Mouse (Mus musculus) frontal cortex, postnatal 25 days (tissue): ENCODE data around the gene Kpna7.
"Not testable (repeated sequence)": the region's sequence is repeated elsewhere in the genome, so short reads cannot be mapped to it uniquely, and the experiment has no call there.

Source experiments
- DNase-seq, 2 experiments: peaks; one replicate each; pipeline ENCODE4 v3.0.0; 2022; ENCODE audit warnings: low spot score in 2 of 2

Kpna7 gene

DNA sequence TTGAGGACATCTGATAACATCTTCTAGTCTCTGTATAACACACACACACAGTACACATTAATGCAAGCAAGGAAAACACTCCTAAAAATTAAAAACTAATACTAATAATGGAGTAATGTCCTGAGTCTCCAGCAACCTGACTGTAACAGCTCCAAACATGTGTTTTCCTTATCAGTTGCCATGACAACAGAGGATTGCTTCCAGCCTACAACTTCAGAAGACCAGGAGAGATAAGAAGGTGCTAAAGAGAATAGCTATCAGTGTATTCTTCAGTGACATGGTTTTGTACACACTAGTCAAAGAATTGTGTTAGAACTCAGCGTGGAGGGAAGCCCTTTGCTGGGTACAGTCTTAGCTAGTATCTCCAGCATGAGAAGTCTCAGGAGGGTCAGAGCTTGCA is 63.1 kb downstream of the Kpna7 start:
- not testable (repeated sequence) for DNase-seq

DNA sequence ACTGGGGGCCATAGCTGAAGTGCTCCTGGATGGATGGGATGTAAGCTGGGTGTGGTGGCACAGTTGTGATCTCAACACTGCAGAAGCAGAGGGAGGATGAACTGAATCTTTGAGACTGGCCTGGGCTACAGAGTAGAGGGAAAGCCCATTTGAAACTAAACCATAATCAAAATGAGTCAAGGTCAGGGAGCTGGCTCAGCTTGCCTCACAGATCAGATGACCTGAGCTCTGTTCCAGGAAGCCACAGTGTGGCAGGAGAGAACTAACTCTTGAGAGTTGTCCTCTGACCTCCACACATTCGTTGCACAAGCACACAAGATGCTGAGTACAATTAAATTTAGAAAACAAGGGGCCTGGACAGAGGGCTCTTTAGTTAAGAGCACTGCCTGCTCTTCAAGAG is 63.6 kb downstream of the Kpna7 start:
- not testable (repeated sequence) for DNase-seq

DNA sequence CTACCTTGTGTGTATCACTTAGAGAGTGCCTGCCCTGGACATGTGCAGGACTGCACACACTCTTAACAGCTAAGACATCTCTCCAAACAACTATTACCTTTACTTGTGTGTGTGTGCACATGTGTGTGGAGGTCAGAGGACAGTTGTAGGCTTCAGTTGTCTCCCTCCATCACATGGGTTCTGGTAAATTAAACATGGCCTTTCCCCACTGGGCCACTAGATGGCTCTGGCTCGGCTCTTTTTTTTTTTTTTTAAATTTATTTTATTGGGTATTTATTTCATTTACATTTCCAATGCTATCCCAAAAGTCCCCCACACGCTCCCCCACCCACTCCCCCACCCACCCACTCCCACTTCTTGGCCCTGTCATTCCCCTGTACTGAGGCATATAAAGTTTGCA is 67.1 kb downstream of the Kpna7 start:
- not testable (repeated sequence) for DNase-seq

DNA sequence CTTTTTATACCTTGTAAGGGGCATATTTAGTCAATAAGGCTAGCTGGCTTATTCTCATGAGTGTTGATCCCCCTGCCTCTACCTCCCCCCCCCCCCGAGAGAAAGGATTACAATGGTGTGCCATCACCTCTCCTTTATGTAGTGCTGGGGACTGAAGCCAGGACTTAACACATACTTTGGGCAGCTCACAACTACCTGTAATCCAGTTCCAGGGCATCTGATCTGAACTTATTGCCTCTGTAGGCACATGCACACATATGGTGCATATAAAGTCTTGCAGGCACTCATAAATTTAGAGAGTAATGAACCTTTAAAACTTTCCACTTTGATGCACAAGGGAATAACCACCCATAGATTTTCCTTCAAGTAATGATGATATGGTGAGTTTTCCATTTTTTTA is 69.6 kb downstream of the Kpna7 start:
- no peak for DNase-seq

DNA sequence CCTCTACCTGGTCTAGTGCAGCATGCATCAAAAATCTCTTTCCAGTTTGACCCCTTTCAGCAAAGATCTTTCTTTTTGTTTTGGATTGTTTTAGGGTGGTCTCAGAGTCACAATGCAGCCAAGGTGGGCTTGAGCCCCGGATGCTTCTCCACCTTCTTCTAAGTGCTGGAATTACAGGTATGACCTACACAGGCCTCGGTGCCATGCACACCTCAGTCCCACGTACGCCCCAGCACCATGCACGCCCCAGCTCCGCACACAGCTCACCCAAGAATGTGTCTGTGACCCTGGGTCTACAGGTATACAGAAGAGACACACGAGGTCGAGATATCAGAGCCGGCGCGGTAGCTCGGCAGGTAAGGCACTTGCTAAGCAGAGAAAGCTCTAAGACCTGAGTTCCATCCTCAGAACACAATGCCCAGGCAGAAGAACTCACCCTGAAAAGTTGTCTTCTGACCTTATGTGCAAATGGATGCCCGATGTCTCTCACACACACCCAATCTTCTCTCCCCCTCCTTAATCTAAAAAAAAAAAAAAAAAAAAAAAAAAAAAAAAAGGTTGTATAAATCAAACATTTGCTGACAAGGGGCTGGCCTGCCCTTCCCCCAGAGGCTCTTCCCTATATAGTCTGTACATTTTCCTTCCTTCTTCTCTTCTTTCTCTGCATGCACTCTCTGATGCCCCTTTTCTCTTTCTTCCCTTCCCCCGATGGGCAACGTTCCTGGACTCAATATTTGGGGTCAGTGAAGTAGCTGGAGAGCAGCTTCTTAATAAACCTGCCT is 74.8 kb downstream of the Kpna7 start:
- no peak for DNase-seq

DNA sequence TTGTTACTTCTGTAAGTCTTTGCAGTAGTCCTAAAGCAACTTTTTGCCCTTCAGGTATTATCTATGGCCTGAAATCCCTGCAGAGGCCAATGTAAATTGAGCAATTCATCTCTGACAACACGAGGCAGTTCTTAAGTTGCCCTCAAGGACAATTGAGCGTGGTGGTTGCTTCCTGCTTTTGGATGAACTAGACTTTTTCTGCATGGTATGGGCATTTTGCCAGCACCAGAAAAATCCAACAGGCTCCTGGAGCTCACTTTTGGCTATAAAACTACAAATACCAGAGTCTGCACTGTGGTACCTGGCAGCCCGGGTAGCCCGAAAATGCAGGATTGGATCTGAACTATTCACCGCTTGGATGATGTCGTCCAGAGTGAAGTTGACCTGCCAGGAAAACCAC is 78.2 kb downstream of the Kpna7 start:
- DNase-seq, result no peak

DNA sequence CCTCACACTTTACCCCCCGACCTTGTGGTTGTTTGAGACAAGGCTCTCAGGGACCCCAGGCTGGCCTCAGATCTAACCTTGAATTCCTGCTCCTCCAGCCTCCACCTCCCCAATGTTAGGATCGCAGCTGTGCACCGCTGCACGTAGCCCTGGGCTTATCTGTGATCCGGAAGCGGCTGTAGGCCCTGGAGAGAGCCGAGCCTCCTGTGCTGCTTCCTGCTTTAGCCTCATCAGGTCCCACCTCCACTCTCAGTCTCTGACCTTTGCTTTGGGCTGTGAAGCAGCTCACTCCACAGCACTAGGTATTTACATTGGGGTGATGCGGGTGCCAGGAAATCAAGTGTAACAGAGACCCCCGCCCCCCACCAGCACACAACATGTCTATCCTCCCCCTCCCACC is 79.3 kb downstream of the Kpna7 start:
- no peak for DNase-seq

DNA sequence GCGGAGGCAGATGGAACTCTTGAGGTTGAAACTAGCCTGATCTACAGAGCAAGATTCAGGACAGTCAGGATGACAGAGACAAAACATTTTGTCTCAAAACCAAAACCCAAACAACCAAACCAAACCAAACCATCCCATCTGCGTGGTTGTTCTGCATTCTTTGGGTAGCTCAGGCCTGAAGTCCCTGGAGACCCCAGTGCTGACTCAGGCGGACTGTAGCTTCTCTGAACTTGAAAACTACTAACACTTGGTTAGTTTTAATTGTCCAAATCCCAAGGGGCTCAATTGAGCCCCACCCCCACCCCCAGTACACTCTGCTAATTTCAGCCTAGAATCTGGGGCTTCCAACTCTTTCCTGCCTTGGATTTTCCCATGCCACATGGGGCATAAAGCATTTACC is 80.5 kb downstream of the Kpna7 start:
- DNase-seq, result no peak

DNA sequence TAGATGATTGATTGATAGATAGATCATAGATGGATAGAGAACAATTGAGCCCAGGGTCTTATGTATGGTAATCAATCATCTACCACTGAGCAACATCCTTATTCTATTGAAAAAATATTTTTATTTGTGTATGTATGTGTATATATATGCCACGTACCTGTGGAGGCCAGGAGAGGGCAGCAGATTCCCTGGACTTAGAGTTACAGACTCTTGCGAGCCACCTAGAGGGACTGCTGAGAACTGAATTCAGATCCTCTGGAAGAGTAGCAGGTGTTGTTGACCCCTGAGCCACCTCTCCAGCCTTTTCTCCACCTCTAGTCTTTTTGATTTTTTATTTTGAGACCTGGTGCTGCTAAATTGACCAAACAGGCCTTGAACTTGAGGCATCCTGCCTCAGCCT is 85.3 kb downstream of the Kpna7 start:
- no peak for DNase-seq

DNA sequence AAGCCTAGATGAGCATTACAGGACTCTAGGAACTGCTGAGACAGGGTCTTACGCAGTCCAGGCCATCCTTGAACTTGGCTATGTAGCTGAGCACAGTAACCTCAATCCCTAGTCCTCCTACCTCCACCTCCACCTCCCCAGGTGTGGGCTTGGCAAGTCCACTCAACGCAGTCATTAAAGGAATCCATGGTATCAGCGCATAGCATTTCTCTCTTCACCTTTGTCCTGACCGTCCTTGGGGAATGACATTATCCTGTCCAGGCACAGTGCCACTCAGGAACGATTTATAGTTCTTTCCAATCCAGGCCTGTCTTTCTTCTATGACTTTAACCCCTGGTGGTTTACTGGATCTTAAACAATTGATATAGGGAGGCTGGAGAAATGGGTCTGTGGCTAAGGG is 93.3 kb downstream of the Kpna7 start:
- DNase-seq, result no peak

DNA sequence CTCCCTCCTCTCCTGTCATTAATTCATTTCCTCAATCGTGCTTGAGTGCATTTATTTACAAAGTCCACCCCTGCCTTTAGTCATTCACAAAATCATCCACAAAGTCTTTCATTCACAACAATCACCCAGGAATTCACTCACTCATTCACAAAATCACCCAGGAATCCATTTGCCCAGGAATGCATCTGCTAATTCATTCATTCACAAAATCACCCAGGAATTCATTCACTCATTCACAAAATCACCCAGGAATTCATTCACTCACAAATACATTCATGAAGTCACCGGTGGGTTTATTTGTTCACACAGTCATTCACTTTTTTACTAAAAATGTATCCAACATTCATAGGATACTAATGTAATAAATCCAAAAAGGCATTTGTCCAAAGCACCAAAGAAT is 93.8 kb downstream of the Kpna7 start:
- no peak for DNase-seq

DNA sequence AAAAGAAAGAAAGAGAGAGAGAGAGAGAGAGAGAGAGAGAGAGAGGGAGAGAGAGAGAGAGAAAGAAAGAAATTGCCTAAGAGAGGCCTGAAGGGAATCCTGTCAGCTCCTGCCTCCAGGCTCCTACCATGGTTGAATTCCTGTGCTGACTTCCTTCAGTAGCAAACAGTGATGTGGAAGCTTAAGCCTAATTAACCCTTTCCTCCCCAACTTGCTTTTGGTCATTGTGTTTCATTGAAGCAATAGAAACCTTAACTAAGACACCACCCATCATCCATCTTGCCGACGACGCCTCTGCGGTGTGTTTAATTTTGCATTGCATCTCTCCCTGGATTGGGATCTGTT is 94.8 kb downstream of the Kpna7 start:
- DNase-seq, result no peak

DNA sequence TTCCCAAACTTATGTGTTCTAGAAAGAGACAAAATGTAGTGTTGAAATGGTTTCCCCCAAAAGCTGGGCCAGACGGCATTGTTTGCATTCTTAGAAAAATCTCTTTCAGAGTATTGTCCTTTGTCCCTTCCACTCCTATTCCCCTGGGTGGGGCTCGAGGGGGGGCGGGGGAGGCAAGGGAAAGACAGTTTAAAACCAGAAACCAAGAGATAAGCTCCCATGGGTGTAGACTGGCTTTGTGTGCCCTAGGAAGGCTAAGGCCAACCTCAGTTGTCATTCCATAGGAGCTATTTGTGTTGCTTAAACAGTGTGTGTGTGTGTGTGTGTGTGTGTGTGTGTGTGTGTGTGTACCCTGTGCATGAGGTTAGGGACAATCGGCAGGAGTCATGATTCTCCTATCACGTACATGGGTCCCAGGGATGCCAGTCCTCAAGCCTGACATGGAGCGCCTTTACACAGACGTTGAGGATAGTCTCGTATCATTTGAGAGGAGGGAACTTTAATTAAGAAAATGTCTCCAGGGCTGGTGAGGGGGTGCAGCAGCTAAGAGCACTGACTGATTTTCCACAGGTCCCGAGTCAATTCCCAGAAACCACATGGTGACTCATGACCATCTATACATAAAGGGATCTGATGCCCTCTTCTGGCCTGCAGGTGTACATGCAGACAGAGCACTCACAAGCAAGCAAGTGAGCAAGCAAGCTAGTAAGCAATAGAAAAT is 95.3 kb downstream of the Kpna7 start:
- peak in 1 of 2 experiments; percentile 12 for DNase-seq

DNA sequence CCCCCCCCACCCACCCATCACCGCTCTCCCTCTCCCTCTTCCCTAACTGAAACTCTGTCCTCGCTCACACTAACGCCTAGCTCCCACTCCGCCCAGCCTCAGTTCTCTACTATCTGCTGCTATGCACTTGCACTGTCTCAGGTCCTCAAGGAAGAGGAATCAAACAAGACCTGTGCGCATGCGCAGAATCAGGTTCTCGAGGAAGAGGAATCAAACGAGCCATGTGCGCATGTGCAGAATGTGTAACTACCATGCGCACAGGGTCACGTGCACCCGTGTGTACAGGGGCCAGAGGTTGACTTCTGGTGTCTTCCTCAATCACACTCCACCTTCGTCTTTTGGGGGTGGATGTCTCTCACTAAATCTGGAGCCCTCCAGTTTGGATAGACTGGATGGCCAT is 96.3 kb downstream of the Kpna7 start:
- DNase-seq, result no peak

DNA sequence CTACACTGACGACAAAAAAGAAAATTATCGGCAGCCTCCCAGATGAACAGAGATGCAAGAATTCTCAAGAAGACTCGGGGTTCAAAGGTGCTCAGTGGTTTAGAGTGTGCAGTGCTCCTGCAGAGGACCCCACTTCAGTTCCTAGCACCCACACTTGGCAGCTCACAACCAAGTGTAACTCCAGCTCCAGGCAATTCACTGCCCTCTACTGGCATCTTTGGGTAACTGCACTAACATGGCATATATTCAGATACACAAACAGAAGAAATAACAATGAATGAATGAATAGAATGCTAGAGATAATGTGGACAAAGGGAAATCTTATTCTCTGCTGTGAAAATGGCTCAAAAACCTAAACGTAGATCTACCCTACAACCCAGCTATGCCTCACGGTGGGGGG is 99.0 kb downstream of the Kpna7 start:
- DNase-seq, result no peak

DNA sequence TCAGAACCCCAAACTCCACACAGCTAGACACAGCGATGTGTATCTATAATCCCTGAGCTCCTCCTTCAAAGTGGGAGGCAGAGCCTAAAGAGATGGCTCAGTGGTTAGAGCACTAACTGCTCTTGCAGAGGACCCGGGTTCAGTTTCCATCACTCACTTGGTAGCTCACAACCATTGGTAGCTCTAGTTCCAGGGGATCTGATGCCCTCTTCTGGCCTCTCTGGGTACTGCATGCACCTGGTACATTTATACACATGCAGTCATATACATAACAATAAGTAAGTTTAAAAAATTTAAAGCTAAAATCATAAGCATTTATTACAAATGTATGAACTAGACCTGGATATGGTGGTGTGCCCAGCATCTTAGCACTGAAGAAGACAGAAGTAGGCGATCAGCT is 100.6 kb downstream of the Kpna7 start:
- DNase-seq, result no peak

DNA sequence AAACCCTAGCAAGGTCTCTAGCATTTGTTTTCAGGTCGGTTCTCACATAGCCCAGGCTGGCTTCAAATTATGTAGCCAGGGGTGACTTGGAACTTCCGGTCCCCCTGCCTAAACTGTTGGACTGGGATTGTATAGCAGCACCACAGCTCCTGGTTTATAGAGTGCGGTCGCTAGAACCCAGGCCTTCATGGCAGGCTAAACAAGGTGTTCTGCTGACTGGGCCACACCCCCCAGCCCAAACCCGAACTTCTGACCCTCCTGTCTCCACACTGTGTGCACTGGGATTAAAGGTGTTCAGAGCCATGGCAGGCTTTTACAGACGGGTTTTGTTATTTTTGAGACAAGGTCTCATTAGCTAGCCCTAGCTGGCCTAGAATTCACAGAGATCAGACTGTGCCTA is 104.7 kb downstream of the Kpna7 start:
- no peak for DNase-seq

DNA sequence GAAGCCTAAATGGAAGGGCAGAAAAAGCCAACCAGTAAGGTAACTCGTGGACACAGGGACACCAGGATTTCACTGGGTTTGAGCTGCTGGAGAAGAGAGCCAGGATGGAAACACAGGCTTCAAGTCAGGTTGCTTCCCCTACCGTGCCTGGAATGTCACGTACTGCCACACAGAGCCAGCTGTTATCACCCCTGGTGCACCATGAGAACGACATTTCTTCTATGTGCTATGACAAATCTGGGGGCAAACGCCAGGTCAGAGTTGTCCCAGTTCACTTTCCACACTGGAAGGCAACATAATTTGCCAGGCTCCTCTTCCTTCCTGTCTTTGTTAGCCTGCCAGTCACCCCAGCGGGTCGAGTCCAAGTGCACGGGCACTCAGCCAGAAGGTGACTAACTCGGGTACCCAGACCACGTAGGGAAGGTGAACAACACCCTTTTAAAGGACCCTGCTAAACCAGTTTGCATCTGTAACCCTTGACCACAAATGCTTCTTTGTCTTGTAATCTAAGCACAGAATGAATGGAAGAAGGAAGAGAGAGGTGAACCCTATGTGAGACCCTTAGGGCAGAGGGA is 105.2 kb downstream of the Kpna7 start:
- DNase-seq, result no peak

DNA sequence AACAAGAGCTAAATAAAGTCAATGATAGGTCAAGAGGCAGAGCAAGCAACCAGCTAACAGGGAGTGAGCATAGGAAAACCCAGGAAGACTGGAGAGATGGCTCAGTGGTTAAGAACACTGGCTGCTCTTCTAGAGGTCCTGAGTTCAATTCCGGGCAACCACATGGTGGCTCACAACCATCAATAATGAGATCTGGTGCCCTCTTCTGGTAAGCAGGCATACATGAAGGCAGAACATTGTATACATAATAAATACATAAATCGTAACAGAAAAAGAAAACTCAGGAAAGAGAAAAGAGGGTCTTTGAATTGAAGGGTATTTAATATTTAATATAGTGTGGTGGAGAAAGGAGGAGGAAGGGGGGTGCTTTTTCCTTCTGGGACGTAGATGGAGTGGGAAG is 112.6 kb downstream of the Kpna7 start:
- no peak for DNase-seq

DNA sequence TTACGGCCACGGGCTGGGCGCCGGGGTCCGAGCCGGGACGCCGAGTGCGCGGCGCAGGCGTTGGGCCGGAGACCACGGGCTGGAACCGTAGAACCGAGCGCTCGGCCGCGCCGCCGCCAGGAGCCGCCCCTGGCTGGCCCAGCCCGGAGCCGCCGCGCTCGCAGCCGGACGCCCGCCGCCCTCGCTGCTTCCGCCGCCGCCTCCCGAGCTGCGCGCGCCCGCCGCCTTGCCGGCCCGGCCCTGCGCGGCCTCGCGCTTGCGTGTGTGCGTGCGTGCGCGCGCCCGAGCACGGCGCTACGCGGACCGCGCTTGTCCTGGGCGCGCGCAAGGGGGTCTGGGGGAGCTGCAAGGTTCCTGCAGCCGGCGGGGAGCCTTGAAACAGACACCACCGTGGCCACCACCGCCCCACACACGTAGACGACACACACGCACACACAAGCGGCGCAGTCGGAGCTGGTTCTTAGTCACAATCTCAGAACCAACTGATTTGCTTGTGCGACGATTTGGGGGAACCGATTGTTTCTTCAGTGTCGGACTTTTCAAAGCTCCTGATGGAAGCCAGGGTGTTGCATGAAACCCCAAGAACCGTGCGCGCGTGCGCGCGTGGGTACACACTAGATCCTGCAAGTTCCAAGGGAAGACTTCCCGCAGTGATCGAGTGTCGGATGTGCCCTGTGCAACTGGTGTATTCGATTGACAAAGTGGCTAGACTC is 118.0 kb downstream of the Kpna7 start, which contains the start of gene Smurf1:
TSS of gene Smurf1 (minus strand) at position 209 of the 713 bp plus-strand sequence.
- peak; percentile 62 to 67 for DNase-seq

DNA sequence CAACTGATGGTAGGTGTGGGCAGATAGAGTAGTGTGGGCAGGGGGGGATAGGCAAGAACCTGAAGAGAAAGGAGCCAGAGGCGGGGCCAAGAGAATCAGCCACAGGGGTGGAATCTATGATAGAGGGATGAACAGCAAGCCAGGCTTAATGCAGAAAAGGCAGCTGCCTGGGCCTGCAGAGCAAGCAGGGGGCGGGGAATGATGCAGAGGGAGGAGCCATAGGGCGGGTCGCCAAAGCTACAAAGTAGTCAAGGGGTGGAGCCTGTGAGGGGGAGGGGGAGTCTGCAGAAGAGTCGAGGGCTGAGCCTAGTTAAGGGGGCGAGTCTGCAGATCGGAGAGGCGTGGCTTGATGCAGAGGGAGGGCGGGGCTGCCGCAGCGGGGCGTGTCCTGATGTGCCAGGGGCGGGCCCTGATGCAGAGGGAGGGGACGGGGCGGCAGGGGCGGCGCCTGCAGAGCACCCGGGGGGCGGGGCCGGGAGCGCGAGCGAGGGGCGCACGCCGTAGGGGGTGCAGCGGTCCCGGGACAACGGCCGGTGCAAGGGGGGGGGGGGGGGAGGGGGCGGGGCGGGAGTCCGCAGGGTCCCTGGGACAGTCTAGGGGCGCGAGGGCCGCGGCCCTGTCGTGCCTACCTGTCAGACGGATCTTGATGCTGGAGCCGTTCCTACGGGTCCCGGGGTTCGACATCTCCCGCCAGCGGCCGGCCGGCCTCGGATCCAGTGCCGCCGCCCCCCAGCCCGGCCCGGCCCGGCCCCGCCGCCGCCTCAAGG is 118.8 kb downstream of the Kpna7 start:
- peak; percentile 54 to 56 for DNase-seq

DNA sequence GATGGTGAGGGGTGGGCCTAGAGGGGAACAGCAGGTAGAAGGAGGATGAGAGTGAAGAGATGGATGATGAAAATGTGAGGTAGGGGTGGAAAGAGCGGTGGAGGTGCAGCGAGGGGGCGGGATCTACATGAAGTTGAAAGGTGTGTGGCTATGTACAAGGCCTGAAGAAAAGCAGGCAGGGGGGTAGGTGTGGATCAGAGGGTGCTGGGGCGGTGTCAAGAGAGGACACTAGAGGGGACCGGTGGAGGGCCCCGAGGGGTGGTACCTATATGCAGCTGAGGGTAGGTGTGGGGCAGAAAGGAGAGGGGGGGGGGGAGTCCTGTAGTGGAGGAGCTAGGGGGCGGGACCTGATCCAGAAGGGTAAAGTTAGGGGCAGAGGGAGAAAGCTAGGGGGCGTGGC is 119.4 kb downstream of the Kpna7 start:
- DNase-seq, result no peak
